ENCODE assay signal across 7 mouse cellular contexts in genomic region chr6:52577270-52577669, GRCm38 (mm10).
DNase-seq lines count a peak whose midpoint lies in the region; ATAC-seq and TF ChIP-seq lines count a peak whose summit lies in the region.

No protein-coding gene starts in this region.

- peak; percentile 29 for TF ChIP-seq CTCF in E14TG2a.4 (conservative IDR thresholded peaks at IDR 0.05; ENCODE audit: low read length)

- no peaks in the 10 kb centered on the region for H3K9me3 ChIP-seq in intestine, embryonic 15.5 days
- H3K9me3 ChIP-seq in intestine, embryonic 16.5 days (ENCODE audit: control insufficient read depth, low read length): no peaks in the 10 kb centered on the region
- H3K9me3 ChIP-seq in E14TG2a.4 (ENCODE audit: low read length): no peaks in the 10 kb centered on the region

- WGBS in intestine, embryonic 15.5 days: 29% methylated on average over 4 of the region's 4 CpGs
- 29% methylated on average over 4 of the region's 4 CpGs for WGBS in intestine, embryonic 16.5 days

- no peaks in the 10 kb centered on the region for H3K36me3 ChIP-seq in intestine, embryonic 15.5 days
- no peaks in the 10 kb centered on the region for H3K36me3 ChIP-seq in intestine, embryonic 16.5 days (ENCODE audit: control insufficient read depth, insufficient read depth, low read length)
- H3K36me3 ChIP-seq in E14TG2a.4 (ENCODE audit: insufficient read depth, low read length): peaks cover 16% of the 10 kb centered on the region; the same call in 1 of the 2 replicates

- H3K27ac ChIP-seq in intestine, embryonic 15.5 days: no peak overlapping the region
- no peak overlapping the region for H3K27ac ChIP-seq in intestine, embryonic 16.5 days (ENCODE audit: low read length)

- DNase-seq in CD4-positive helper T cell, adult 2 months (ENCODE audit: low read depth, low spot score): peak; percentile 12
- DNase-seq in induced T-regulatory cell, adult 2 months (ENCODE audit: low read depth): peak; percentile 61
- no peak for DNase-seq in adrenal gland, adult 18-20 months (ENCODE audit: low spot score in 2 of 2)
- DNase-seq in spleen, postnatal 4 days (ENCODE audit: low spot score in 2 of 2): no peak

- no peak overlapping the region for H3K4me3 ChIP-seq in intestine, embryonic 15.5 days (replicated peaks)
- H3K4me3 ChIP-seq in intestine, embryonic 16.5 days (ENCODE audit: low read length): no peak overlapping the region
- no peak overlapping the region for H3K4me3 ChIP-seq in E14TG2a.4 (replicated peaks; ENCODE audit: low read length)

- no peaks in the 10 kb centered on the region for H3K4me1 ChIP-seq in intestine, embryonic 15.5 days (replicated peaks)
- H3K4me1 ChIP-seq in intestine, embryonic 16.5 days (ENCODE audit: control insufficient read depth, insufficient read depth, low read length): 0 out of 2 replicates have a peak, but pooled peaks cover 3% of the 10 kb centered on the region
- peaks cover 7% of the 10 kb centered on the region; the same call in 1 of the 2 replicates for H3K4me1 ChIP-seq in E14TG2a.4 (replicated peaks; ENCODE audit: low read depth, low read length)

- 0 out of 2 replicates have a peak, but pooled peaks have one; percentile 23 for ATAC-seq in intestine, embryonic 15.5 days
- ATAC-seq in intestine, embryonic 16.5 days: no peak

- H3K27me3 ChIP-seq in intestine, embryonic 15.5 days (replicated peaks): no peaks in the 10 kb centered on the region
- no peaks in the 10 kb centered on the region for H3K27me3 ChIP-seq in intestine, embryonic 16.5 days (replicated peaks; ENCODE audit: control insufficient read depth, insufficient read depth, low read length)
- no peaks in the 10 kb centered on the region for H3K27me3 ChIP-seq in E14TG2a.4 (ENCODE audit: insufficient read depth, low read length)

- no peak overlapping the region for H3K9ac ChIP-seq in intestine, embryonic 15.5 days
- H3K9ac ChIP-seq in intestine, embryonic 16.5 days (ENCODE audit: low read depth, low read length): no peak overlapping the region

- H3K4me2 ChIP-seq in intestine, embryonic 15.5 days (replicated peaks): no peak overlapping the region
- H3K4me2 ChIP-seq in intestine, embryonic 16.5 days (ENCODE audit: low read depth, low read length): no peak overlapping the region

Comparison
In these comparisons a context has a peak if more than half of its experiments do, and no peak if none do; other contexts are left out.
1. DNase-seq: peak in CD4-positive helper T cell, adult 2 months (single experiment) and induced T-regulatory cell, adult 2 months (single experiment); none in adrenal gland, adult 18-20 months (0 of 2) and spleen, postnatal 4 days (0 of 2).